Mouse (Mus musculus): Measurements from ENCODE around the gene Cep41. TPM values are rescaled to one million over a fixed set of nuclear protein-coding genes. Genes with fewer than 3 reads are reported as not detected.

Gene Cep41
- polyA plus RNA-seq, 1 experiment from 2014 or later = 23.4 TPM

- WGBS = 80% methylated on average over 6 of the region's 6 CpGs
- no peak for ATAC-seq (ENCODE audit: insufficient number of reproducible peaks, insufficient read depth, low FRiP score, low TSS enrichment, low read depth)
- Histone ChIP-seq H3K36me3 (no peaks in the 10 kb centered on the region), H3K9ac (no peak overlapping the region), H3K27ac (no peak overlapping the region), H3K4me2 (no peak overlapping the region), H3K27me3 (no peaks in the 10 kb centered on the region), H3K4me1 (peaks cover 40% of the 10 kb centered on the region), H3K4me3 (no peak overlapping the region), H3K9me3 (no peaks in the 10 kb centered on the region)
Measured at GRCm38 (mm10) chr6:30620994-30621393, 72.6 kb downstream of the Cep41 start.

- Histone ChIP-seq H3K4me2 (no peak overlapping the region), H3K4me1 (peaks cover 44% of the 10 kb centered on the region), H3K4me3 (no peak overlapping the region), H3K27ac (0 out of 2 replicates have a peak overlapping the region, but pooled peaks have one; percentile 51), H3K9me3 (no peaks in the 10 kb centered on the region), H3K9ac (no peak overlapping the region), H3K27me3 (no peaks in the 10 kb centered on the region), H3K36me3 (no peaks in the 10 kb centered on the region)
- ATAC-seq (ENCODE audit: insufficient number of reproducible peaks, insufficient read depth, low FRiP score, low TSS enrichment, low read depth) = no peak
- 83% methylated on average over 4 of the region's 4 CpGs for WGBS
Measured at GRCm38 (mm10) chr6:30620591-30620990, 73.0 kb downstream of the Cep41 start.

GRCm38 (mm10) chr6:30619606-30620005 lies 73.9 kb downstream of the Cep41 start:
- Histone ChIP-seq H3K9ac (no peak overlapping the region), H3K4me1 (peaks cover 53% of the 10 kb centered on the region), H3K4me3 (no peak overlapping the region), H3K36me3 (no peaks in the 10 kb centered on the region), H3K4me2 (no peak overlapping the region), H3K9me3 (no peaks in the 10 kb centered on the region), H3K27ac (no peak overlapping the region; the same call in 1 of the 2 replicates), H3K27me3 (no peaks in the 10 kb centered on the region)
- ATAC-seq (ENCODE audit: insufficient number of reproducible peaks, insufficient read depth, low FRiP score, low TSS enrichment, low read depth) = no peak
- WGBS = 75% methylated on average over 5 of the region's 5 CpGs

- ATAC-seq (ENCODE audit: insufficient number of reproducible peaks, insufficient read depth, low FRiP score, low TSS enrichment, low read depth) = no peak
- WGBS = 32% methylated on average over 6 of the region's 6 CpGs
- peaks cover 60% of the 10 kb centered on the region for H3K4me1 ChIP-seq
Measured at GRCm38 (mm10) chr6:30618735-30619134, 74.8 kb downstream of the Cep41 start.

GRCm38 (mm10) chr6:30617959-30618590 lies 75.5 kb downstream of the Cep41 start:
- peaks cover 60% of the 10 kb centered on the region for H3K4me1 ChIP-seq
- WGBS = 3% methylated on average over 18 of the region's 18 CpGs
- peak overlapping the region; percentile 57 for H3K9ac ChIP-seq
- H3K27ac ChIP-seq = peak overlapping the region; percentile 95
- H3K4me2 ChIP-seq = peak overlapping the region; percentile 57
- no peaks in the 10 kb centered on the region for H3K36me3 ChIP-seq
- ATAC-seq (ENCODE audit: insufficient number of reproducible peaks, insufficient read depth, low FRiP score, low TSS enrichment, low read depth) = peak; percentile 61
- H3K4me3 ChIP-seq = peak overlapping the region; percentile 26
- no peaks in the 10 kb centered on the region for H3K27me3 ChIP-seq
- H3K9me3 ChIP-seq = no peaks in the 10 kb centered on the region

More at GRCm38 (mm10) chr6:30618735-30619134, 74.8 kb downstream of the Cep41 start:
- H3K36me3 ChIP-seq = no peaks in the 10 kb centered on the region
- peak overlapping the region; percentile 95 for H3K27ac ChIP-seq
- no peaks in the 10 kb centered on the region for H3K27me3 ChIP-seq
- H3K4me3 ChIP-seq = no peak overlapping the region
- no peaks in the 10 kb centered on the region for H3K9me3 ChIP-seq
- 0 out of 2 replicates have a peak overlapping the region, but pooled peaks have one; percentile 21 for H3K9ac ChIP-seq
- H3K4me2 ChIP-seq = no peak overlapping the region

GRCm38 (mm10) chr6:30617020-30617958 lies 76.3 kb downstream of the Cep41 start:
- ATAC-seq (ENCODE audit: insufficient number of reproducible peaks, insufficient read depth, low FRiP score, low TSS enrichment, low read depth) = peak; percentile 53
- peak overlapping the region; percentile 46; the same call in 1 of the 2 replicates for H3K9ac ChIP-seq

GRCm38 (mm10) chr6:30616491-30616941 lies 77.0 kb downstream of the Cep41 start:
- WGBS = 2% methylated on average over 8 of the region's 8 CpGs
- H3K4me2 ChIP-seq = peak overlapping the region; percentile 57
- H3K27ac ChIP-seq = peak overlapping the region; percentile 95
- no peaks in the 10 kb centered on the region for H3K27me3 ChIP-seq
- peaks cover 60% of the 10 kb centered on the region for H3K4me1 ChIP-seq
- no peak for ATAC-seq (ENCODE audit: insufficient number of reproducible peaks, insufficient read depth, low FRiP score, low TSS enrichment, low read depth)
- H3K4me3 ChIP-seq = no peak overlapping the region
- H3K9me3 ChIP-seq = no peaks in the 10 kb centered on the region
- 0 out of 2 replicates have a peak overlapping the region, but pooled peaks have one; percentile 46 for H3K9ac ChIP-seq
- no peaks in the 10 kb centered on the region for H3K36me3 ChIP-seq

More at GRCm38 (mm10) chr6:30617020-30617958, 76.3 kb downstream of the Cep41 start:
- H3K4me1 ChIP-seq = peaks cover 60% of the 10 kb centered on the region
- H3K9me3 ChIP-seq = no peaks in the 10 kb centered on the region
- H3K27me3 ChIP-seq = no peaks in the 10 kb centered on the region
- peak overlapping the region; percentile 26 for H3K4me3 ChIP-seq
- peak overlapping the region; percentile 57 for H3K4me2 ChIP-seq
- 3% methylated on average over 13 of the region's 13 CpGs for WGBS
- H3K27ac ChIP-seq = peak overlapping the region; percentile 95
- no peaks in the 10 kb centered on the region for H3K36me3 ChIP-seq

- no peak for ATAC-seq (ENCODE audit: insufficient number of reproducible peaks, insufficient read depth, low FRiP score, low TSS enrichment, low read depth)
- Histone ChIP-seq H3K9me3 (no peaks in the 10 kb centered on the region), H3K9ac (no peak overlapping the region), H3K27ac (peak overlapping the region; percentile 95), H3K27me3 (no peaks in the 10 kb centered on the region), H3K4me1 (peaks cover 60% of the 10 kb centered on the region), H3K4me3 (no peak overlapping the region), H3K4me2 (peak overlapping the region; percentile 57; the same call in 1 of the 2 replicates), H3K36me3 (no peaks in the 10 kb centered on the region)
- 25% methylated on average over 4 of the region's 4 CpGs for WGBS
Measured at GRCm38 (mm10) chr6:30615741-30616140, 77.8 kb downstream of the Cep41 start.

GRCm38 (mm10) chr6:30614251-30614650 lies 79.3 kb downstream of the Cep41 start:
- 69% methylated on average over 6 of the region's 6 CpGs for whole genome bisulfite sequencing
- Histone ChIP-seq H3K9ac (no peak overlapping the region), H3K36me3 (no peaks in the 10 kb centered on the region), H3K27me3 (no peaks in the 10 kb centered on the region), H3K4me2 (no peak overlapping the region), H3K4me3 (no peak overlapping the region), H3K4me1 (peaks cover 52% of the 10 kb centered on the region), H3K9me3 (no peaks in the 10 kb centered on the region), H3K27ac (peak overlapping the region; percentile 95)
- no peak for ATAC-seq (ENCODE audit: insufficient number of reproducible peaks, insufficient read depth, low FRiP score, low TSS enrichment, low read depth)

GRCm38 (mm10) chr6:30611212-30611611 lies 82.3 kb downstream of the Cep41 start:
- Histone ChIP-seq H3K4me3 (no peak overlapping the region), H3K9me3 (no peaks in the 10 kb centered on the region), H3K27ac (no peak overlapping the region), H3K9ac (no peak overlapping the region), H3K36me3 (no peaks in the 10 kb centered on the region), H3K4me2 (no peak overlapping the region), H3K27me3 (no peaks in the 10 kb centered on the region), H3K4me1 (peaks cover 28% of the 10 kb centered on the region)
- WGBS = 75% methylated on average over 5 of the region's 5 CpGs
- no peak for ATAC-seq (ENCODE audit: insufficient number of reproducible peaks, insufficient read depth, low FRiP score, low TSS enrichment, low read depth)

- Histone ChIP-seq H3K27me3 (no peaks in the 10 kb centered on the region), H3K9ac (no peak within 1 kb of the TSS)
- 90% methylated on average over 7 of the region's 7 CpGs for WGBS
Measured at GRCm38 (mm10) chr6:30610710-30611109, 82.8 kb downstream of the Cep41 start, which contains the start of gene Cpa5. TSS of gene Cpa5 (plus strand) at chr6:30611010.

More at GRCm38 (mm10) chr6:30610710-30611109, 82.8 kb downstream of the Cep41 start, which contains the start of gene Cpa5:
- H3K36me3 ChIP-seq = no peaks in the 10 kb centered on the region
- no peaks in the 10 kb centered on the region for H3K9me3 ChIP-seq
- peaks cover 24% of the 10 kb centered on the region for H3K4me1 ChIP-seq
- H3K4me2 ChIP-seq = no peak within 1 kb of the TSS
- H3K4me3 ChIP-seq = no peak within 1 kb of the TSS
- no peak for ATAC-seq (ENCODE audit: insufficient number of reproducible peaks, insufficient read depth, low FRiP score, low TSS enrichment, low read depth)
- no peak within 1 kb of the TSS for H3K27ac ChIP-seq
